10 mouse cellular contexts compared by ENCODE assay signal in the genomic region with DNA sequence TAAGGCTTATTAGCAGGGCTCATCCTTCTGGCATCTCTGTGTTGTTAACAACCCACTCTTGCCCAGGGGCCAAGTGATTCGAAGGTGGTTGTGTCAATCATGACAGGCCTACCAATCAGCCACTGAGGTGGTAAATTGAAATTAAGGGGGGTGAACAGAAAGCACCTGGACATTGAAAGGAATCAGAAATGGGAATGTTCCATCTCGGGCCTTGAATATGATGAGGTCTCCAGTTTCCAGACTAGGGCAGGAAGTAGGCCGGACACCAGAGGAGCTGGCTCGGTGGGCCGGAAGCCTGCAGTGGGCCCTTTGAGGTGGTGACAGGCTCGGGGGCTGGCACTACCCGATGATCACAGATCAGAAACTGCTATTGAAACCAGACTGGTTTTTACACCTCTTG. TPM values are rescaled to one million over a fixed set of nuclear protein-coding genes. Genes with fewer than 3 reads are reported as not detected.
DNase-seq lines count a peak whose midpoint lies in the region; ATAC-seq and TF ChIP-seq lines count a peak whose summit lies in the region.
"Had no signal": no experiment of that assay in that cellular context is flagged by ENCODE, and none has a peak within 500 bp of the region (broad histone marks: within the 10 kb centered on the region; RNA-seq: fewer than 3 reads in every experiment).

No protein-coding gene starts in this region.

- 0 out of 2 replicates have a peak overlapping the region, but pooled peaks have one; percentile 52 for H3K4me2 ChIP-seq in neural tube, embryonic 13.5 days
- H3K4me2 ChIP-seq in neural tube, embryonic 15.5 days: no peak overlapping the region
- peak overlapping the region; percentile 72 for H3K4me2 ChIP-seq in heart, embryonic 15.5 days

- no peak for TF ChIP-seq POLR2A in small intestine, adult 2 months (IDR thresholded peaks at IDR 0.05; ENCODE audit: low read depth, low read length)

- DNase-seq in adrenal gland, adult (ENCODE audit: inconsistent age in 2 of 2, low spot score in 1 of 2): peak; percentile 54 to 74
- DNase-seq in adrenal gland, postnatal 25 days: no peak
- peak; percentile 67 to 88 for DNase-seq in layer of hippocampus, adult 18-20 months (ENCODE audit: low spot score in 2 of 2)
- DNase-seq in embryo, embryonic 11 days: no peak
- DNase-seq: liver, embryonic 13.5 days had no signal

- no peaks in the 10 kb centered on the region for H3K36me3 ChIP-seq in neural tube, embryonic 13.5 days
- no peaks in the 10 kb centered on the region for H3K36me3 ChIP-seq in neural tube, embryonic 15.5 days
- H3K36me3 ChIP-seq in heart, embryonic 15.5 days: no peaks in the 10 kb centered on the region
- no peaks in the 10 kb centered on the region for H3K36me3 ChIP-seq in small intestine, adult 2 months (ENCODE audit: control insufficient read depth, insufficient read depth, low read length)
- H3K36me3 ChIP-seq: liver, embryonic 13.5 days had no signal

- no peaks in the 10 kb centered on the region; the same call in 1 of the 2 replicates for H3K27me3 ChIP-seq in neural tube, embryonic 13.5 days
- H3K27me3 ChIP-seq in neural tube, embryonic 15.5 days (replicated peaks): no peaks in the 10 kb centered on the region
- no peaks in the 10 kb centered on the region for H3K27me3 ChIP-seq in heart, embryonic 15.5 days
- H3K27me3 ChIP-seq in small intestine, adult 2 months (ENCODE audit: control insufficient read depth, insufficient read depth, low read length): no peaks in the 10 kb centered on the region

- no peaks in the 10 kb centered on the region for H3K9me3 ChIP-seq in neural tube, embryonic 13.5 days
- no peaks in the 10 kb centered on the region for H3K9me3 ChIP-seq in neural tube, embryonic 15.5 days (replicated peaks)
- H3K9me3 ChIP-seq in heart, embryonic 15.5 days (replicated peaks): no peaks in the 10 kb centered on the region
- H3K9me3 ChIP-seq: liver, embryonic 13.5 days had no signal

- no peak overlapping the region for H3K9ac ChIP-seq in neural tube, embryonic 13.5 days
- H3K9ac ChIP-seq in neural tube, embryonic 15.5 days (replicated peaks): no peak overlapping the region
- no peak overlapping the region for H3K9ac ChIP-seq in heart, embryonic 15.5 days

- TF ChIP-seq CTCF in small intestine, adult 2 months (IDR thresholded peaks at IDR 0.05; ENCODE audit: extremely low read depth, insufficient read length, insufficient replicate concordance, low read depth, low read length): no peak

- H3K4me3 ChIP-seq in neural tube, embryonic 13.5 days: no peak overlapping the region
- H3K4me3 ChIP-seq in neural tube, embryonic 15.5 days (replicated peaks): no peak overlapping the region
- H3K4me3 ChIP-seq in heart, embryonic 15.5 days: no peak overlapping the region
- H3K4me3 ChIP-seq in small intestine, adult 2 months (ENCODE audit: low read depth, low read length): no peak overlapping the region

- H3K27ac ChIP-seq in neural tube, embryonic 13.5 days (replicated peaks): no peak overlapping the region
- H3K27ac ChIP-seq in neural tube, embryonic 15.5 days (replicated peaks): no peak overlapping the region
- peak overlapping the region; percentile 94 for H3K27ac ChIP-seq in heart, embryonic 15.5 days
- peak overlapping the region; percentile 14 for H3K27ac ChIP-seq in small intestine, adult 2 months (ENCODE audit: insufficient read depth, low read depth, low read length)

- ATAC-seq in neural tube, embryonic 13.5 days (ENCODE audit: low read depth): no peak
- no peak for ATAC-seq in neural tube, embryonic 15.5 days (ENCODE audit: low FRiP score)
- no peak for ATAC-seq in heart, embryonic 15.5 days (replicated peaks; ENCODE audit: insufficient number of reproducible peaks, insufficient read depth, low FRiP score, low read depth)

- 83% methylated on average over 7 of the region's 7 CpGs for WGBS in neural tube, embryonic 13.5 days
- WGBS in neural tube, embryonic 15.5 days: 89% methylated on average over 7 of the region's 7 CpGs
- 58% methylated on average over 7 of the region's 7 CpGs for WGBS in heart, embryonic 15.5 days
- 75% methylated on average over 7 of the region's 7 CpGs for WGBS in small intestine, adult 2 months

- H3K4me1 ChIP-seq in neural tube, embryonic 13.5 days (replicated peaks): peaks cover 30% of the 10 kb centered on the region
- peaks cover 35% of the 10 kb centered on the region for H3K4me1 ChIP-seq in neural tube, embryonic 15.5 days
- peaks cover 44% of the 10 kb centered on the region for H3K4me1 ChIP-seq in heart, embryonic 15.5 days (replicated peaks)
- H3K4me1 ChIP-seq in small intestine, adult 2 months (ENCODE audit: control insufficient read depth, insufficient read depth, insufficient read length, low read length): peaks cover 20% of the 10 kb centered on the region

RNA-seq across cellular contexts. Expression of a gene that starts 3.2 kb away (rescaled TPM):
- total RNA-seq in adrenal gland, postnatal 25 days (2021): 48.7 and 59.4 TPM in 2 replicates
- polyA plus RNA-seq in neural tube, embryonic 13.5 days (2015; fragmentation: Nextera tagmentation; extraction: Ambion mirVana): 7.4 and 8.5 TPM in 2 replicates
- polyA plus RNA-seq in neural tube, embryonic 15.5 days (2015; fragmentation: Nextera tagmentation; extraction: Ambion mirVana): 7.7 and 12.9 TPM in 2 replicates
- polyA plus RNA-seq in heart, embryonic 15.5 days (2015; fragmentation: Nextera tagmentation; extraction: Ambion mirVana): 28.9 and 37.3 TPM in 2 replicates
- 1 to 10 TPM; 2.5 to 3.4 TPM for total RNA-seq in layer of hippocampus, adult 18-20 months (2021)
- 7.9 and 8.1 TPM in 2 replicates for polyA plus RNA-seq in small intestine, adult 2 months (2012; rRNA removed)

RNA-seq across cellular contexts. Expression of a gene that starts 16.5 kb away (rescaled TPM):
- total RNA-seq in adrenal gland, postnatal 25 days (2021): 0.58 and 0.76 TPM in 2 replicates
- polyA plus RNA-seq in neural tube, embryonic 13.5 days (2015; fragmentation: Nextera tagmentation; extraction: Ambion mirVana): 0.25 and 0.29 TPM in 2 replicates
- polyA plus RNA-seq in neural tube, embryonic 15.5 days (2015; fragmentation: Nextera tagmentation; extraction: Ambion mirVana): 0.50 and 0.57 TPM in 2 replicates
- 0.11 and 0.20 TPM in 2 replicates for polyA plus RNA-seq in heart, embryonic 15.5 days (2015; fragmentation: Nextera tagmentation; extraction: Ambion mirVana)
- total RNA-seq in layer of hippocampus, adult 18-20 months (2021): 10 to 100 TPM; 30.4 to 31.6 TPM
- polyA plus RNA-seq in small intestine, adult 2 months (2012; rRNA removed): 0.44 and 1.4 TPM in 2 replicates
- polyA plus RNA-seq: C2C12; liver, embryonic 13.5 days had no signal

RNA-seq across cellular contexts. Expression of a gene that starts 32.9 kb away (rescaled TPM):
- total RNA-seq in adrenal gland, postnatal 25 days (2021): 0.48 and 0.58 TPM in 2 replicates
- 0.06 TPM in 1 of 2 replicates, not detected in the other for polyA plus RNA-seq in neural tube, embryonic 13.5 days (2015; fragmentation: Nextera tagmentation; extraction: Ambion mirVana)
- 0.12 and 2.8 TPM in 2 replicates for polyA plus RNA-seq in neural tube, embryonic 15.5 days (2015; fragmentation: Nextera tagmentation; extraction: Ambion mirVana)
- polyA plus RNA-seq in heart, embryonic 15.5 days (2015; fragmentation: Nextera tagmentation; extraction: Ambion mirVana): 0.30 and 1.9 TPM in 2 replicates
- total RNA-seq in layer of hippocampus, adult 18-20 months (2021): under 1 TPM; 0.07 to 0.15 TPM
- polyA plus RNA-seq in small intestine, adult 2 months (2012; rRNA removed): 7.2 and 11.8 TPM in 2 replicates

RNA-seq across cellular contexts. Expression of a gene that starts 44.6 kb away (rescaled TPM):
- 2.7 and 4.5 TPM in 2 replicates for total RNA-seq in adrenal gland, postnatal 25 days (2021)
- polyA plus RNA-seq in neural tube, embryonic 13.5 days (2015; fragmentation: Nextera tagmentation; extraction: Ambion mirVana): 6.4 and 8.8 TPM in 2 replicates
- polyA plus RNA-seq in neural tube, embryonic 15.5 days (2015; fragmentation: Nextera tagmentation; extraction: Ambion mirVana): 6.7 and 77.0 TPM in 2 replicates
- polyA plus RNA-seq in heart, embryonic 15.5 days (2015; fragmentation: Nextera tagmentation; extraction: Ambion mirVana): 9.3 and 52.8 TPM in 2 replicates
- 1 to 10 TPM; 1.4 to 1.9 TPM for total RNA-seq in layer of hippocampus, adult 18-20 months (2021)
- polyA plus RNA-seq in small intestine, adult 2 months (2012; rRNA removed): 37.0 and 136 TPM in 2 replicates
- polyA plus RNA-seq: C2C12 had no signal

RNA-seq across cellular contexts. Expression of a gene that starts 59.5 kb away (rescaled TPM):
- 1.9 and 4.9 TPM in 2 replicates for total RNA-seq in adrenal gland, postnatal 25 days (2021)
- polyA plus RNA-seq in neural tube, embryonic 13.5 days (2015; fragmentation: Nextera tagmentation; extraction: Ambion mirVana): 0.15 and 0.28 TPM in 2 replicates
- polyA plus RNA-seq in neural tube, embryonic 15.5 days (2015; fragmentation: Nextera tagmentation; extraction: Ambion mirVana): 0.05 and 0.69 TPM in 2 replicates
- 0.21 and 0.60 TPM in 2 replicates for polyA plus RNA-seq in heart, embryonic 15.5 days (2015; fragmentation: Nextera tagmentation; extraction: Ambion mirVana)
- total RNA-seq in layer of hippocampus, adult 18-20 months (2021): 1 to 10 TPM; 2.7 to 2.8 TPM
- 0.11 and 0.14 TPM in 2 replicates for polyA plus RNA-seq in small intestine, adult 2 months (2012; rRNA removed)

Comparison
In these comparisons a context has a peak if more than half of its experiments do, and no peak if none do; other contexts are left out.
1. DNase-seq: peak in adrenal gland, adult (2 of 2) and layer of hippocampus, adult 18-20 months (2 of 2); none in adrenal gland, postnatal 25 days (single experiment) and embryo, embryonic 11 days (single experiment).
2. H3K27ac ChIP-seq: peak in heart, embryonic 15.5 days (single experiment) and small intestine, adult 2 months (single experiment); none in neural tube, embryonic 13.5 days (single experiment) and neural tube, embryonic 15.5 days (single experiment).